Mouse (Mus musculus) stomach, embryonic 15.5 days (tissue): ENCODE results near the gene Stxbp3. TPM values are rescaled to one million over a fixed set of nuclear protein-coding genes. Genes with fewer than 3 reads are reported as not detected.
"Not testable (repeated sequence)": the region's sequence is repeated elsewhere in the genome, so short reads cannot be mapped to it uniquely, and the experiment has no call there.

Experiments used
- ATAC-seq: fragments of 200-750 bp; cut with Nextera tagmentation; 2 replicates; pipeline ENCODE4 v1.8.0; 2017; ENCODE audit warnings: low read depth, moderate number of reproducible peaks, moderate TSS enrichment; ENCODE audit not compliant: insufficient read depth, low FRiP score
- H3K27ac ChIP-seq: fragments of 300-500 bp; sonication (generic); 2 replicates; pipeline ENCODE4 v1.5.1; 2015; ENCODE audit warnings: mild to moderate bottlenecking, inconsistent platforms
- H3K27me3 ChIP-seq: fragments of 300-500 bp; sonication (generic); replicated peaks from 2 replicates; pipeline ENCODE4 v1.6.1; 2015; ENCODE audit warnings: inconsistent platforms
- H3K36me3 ChIP-seq: fragments of 300-500 bp; sonication (generic); 2 replicates; pipeline ENCODE4 v1.6.1; 2015; ENCODE audit warnings: inconsistent platforms
- H3K4me1 ChIP-seq: fragments of 300-500 bp; sonication (generic); 2 replicates; pipeline ENCODE4 v1.6.1; 2015; ENCODE audit warnings: inconsistent platforms
- H3K4me2 ChIP-seq: fragments of 300-500 bp; sonication (generic); 2 replicates; pipeline ENCODE4 v1.6.1; 2015; ENCODE audit warnings: mild to moderate bottlenecking, inconsistent platforms
- H3K4me3 ChIP-seq: fragments of 300-500 bp; sonication (generic); replicated peaks from 2 replicates; pipeline ENCODE4 v1.5.1; 2015; ENCODE audit warnings: inconsistent platforms
- H3K9ac ChIP-seq: fragments of 300-500 bp; sonication (generic); 2 replicates; pipeline ENCODE4 v1.6.1; 2015; ENCODE audit warnings: inconsistent platforms
- H3K9me3 ChIP-seq: fragments of 300-500 bp; sonication (generic); 2 replicates; pipeline ENCODE4 v1.6.1; 2016; ENCODE audit warnings: inconsistent platforms
- WGBS: fragments of 180-500 bp; shearing (Covaris S2); methylation state at CpG from one replicate; pipeline ENCODE4 v1.1.7; 2015; 5-methylcytosine and 5-hydroxymethylcytosine counted together
- polyA plus RNA-seq: library from polyadenylated mRNA; unstranded; fragments of >200 nt; fragmentation: Nextera tagmentation; extraction: Ambion mirVana; gene quantifications from 2 replicates; pipeline ENCODE4 v1.2.1, GENCODE M21; 2015

Gene Stxbp3
- polyA plus RNA-seq, 1 experiment from 2014 or later = 40.3 TPM

- WGBS = 73% methylated on average over 7 of the region's 7 CpGs
- Histone ChIP-seq H3K9me3 (no peaks in the 10 kb centered on the region), H3K9ac (no peak overlapping the region), H3K4me3 (0 out of 2 replicates have a peak overlapping the region, but pooled peaks have one; percentile 8), H3K4me1 (peaks cover 10% of the 10 kb centered on the region; the same call in 1 of the 2 replicates), H3K36me3 (no peaks in the 10 kb centered on the region; the same call in none of the 2 replicates), H3K27ac (no peak overlapping the region), H3K27me3 (no peaks in the 10 kb centered on the region), H3K4me2 (peak overlapping the region; percentile 60)
- ATAC-seq = no peak
Measured at GRCm38 (mm10) chr3:108838980-108839379, 1.3 kb downstream of the Stxbp3 start.

- Histone ChIP-seq H3K9ac (no peak overlapping the region), H3K4me3 (no peak overlapping the region), H3K4me1 (peaks cover 10% of the 10 kb centered on the region; the same call in 1 of the 2 replicates), H3K27me3 (no peaks in the 10 kb centered on the region), H3K27ac (no peak overlapping the region), H3K36me3 (no peaks in the 10 kb centered on the region; the same call in none of the 2 replicates), H3K9me3 (no peaks in the 10 kb centered on the region), H3K4me2 (no peak overlapping the region)
- WGBS = 90% methylated on average over 6 of the region's 6 CpGs
- no peak for ATAC-seq
Measured at GRCm38 (mm10) chr3:108836931-108837330, 3.4 kb downstream of the Stxbp3 start.

DNA sequence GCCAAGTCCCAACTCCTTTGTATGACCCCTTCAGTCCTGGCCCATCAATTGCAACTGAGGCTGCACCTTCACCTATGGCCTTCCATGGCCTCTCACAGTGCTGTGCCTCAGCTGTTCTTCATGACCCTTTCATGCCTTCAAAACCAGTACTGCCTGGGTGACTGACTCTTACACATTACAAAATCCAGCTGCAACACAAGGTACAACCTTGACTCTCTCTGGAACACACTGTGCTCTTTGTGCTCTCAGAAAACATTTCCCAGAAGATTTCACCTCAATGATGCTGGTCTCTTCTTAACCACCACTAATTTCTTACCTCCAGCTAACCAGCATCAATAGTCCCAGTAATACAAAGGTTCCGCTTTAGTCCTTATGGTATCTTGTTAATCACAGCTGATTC, 6.6 kb downstream of the Stxbp3 start:
- not testable (repeated sequence) for H3K27me3 ChIP-seq, H3K4me1 ChIP-seq, H3K9me3 ChIP-seq, H3K27ac ChIP-seq, H3K4me3 ChIP-seq, H3K4me2 ChIP-seq, H3K36me3 ChIP-seq, ATAC-seq, H3K9ac ChIP-seq
- 96% methylated on average over 1 of the region's 1 CpGs for WGBS

- no peak overlapping the region for H3K4me3 ChIP-seq
- H3K27ac ChIP-seq = no peak overlapping the region
- no peaks in the 10 kb centered on the region for H3K9me3 ChIP-seq
- H3K4me1 ChIP-seq = no peaks in the 10 kb centered on the region
- peaks cover 8% of the 10 kb centered on the region for H3K36me3 ChIP-seq
- no peak overlapping the region for H3K4me2 ChIP-seq
- H3K27me3 ChIP-seq = no peaks in the 10 kb centered on the region
- WGBS = 87% methylated on average over 6 of the region's 6 CpGs
- H3K9ac ChIP-seq = no peak overlapping the region
- no peak for ATAC-seq
Measured at GRCm38 (mm10) chr3:108831750-108832149, 8.6 kb downstream of the Stxbp3 start.

DNA sequence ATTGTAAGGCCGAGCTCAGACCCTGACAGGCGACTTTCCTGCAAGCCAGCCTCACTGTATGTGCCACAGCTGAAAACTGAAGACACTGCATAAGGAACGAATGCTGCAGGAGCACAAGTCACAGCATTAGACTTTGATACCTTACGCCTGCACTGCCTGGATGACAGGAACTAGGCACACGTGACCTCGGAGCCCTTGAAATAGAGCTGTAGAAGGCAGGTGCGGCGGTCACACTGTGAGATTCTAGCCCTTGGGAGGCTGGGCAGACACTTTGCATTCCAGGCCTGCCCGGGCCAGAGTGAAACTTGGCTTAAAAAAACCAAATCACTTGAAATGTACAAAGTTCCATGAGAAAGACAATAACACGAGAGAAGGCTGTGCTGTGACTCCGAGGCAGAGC, 9.8 kb downstream of the Stxbp3 start:
- H3K27ac ChIP-seq = no peak overlapping the region
- no peak overlapping the region for H3K9ac ChIP-seq
- WGBS = 78% methylated on average over 11 of the region's 11 CpGs
- ATAC-seq = no peak; the same call in 1 of the 2 replicates
- H3K36me3 ChIP-seq = peaks cover 8% of the 10 kb centered on the region
- H3K4me3 ChIP-seq = no peak overlapping the region
- no peak overlapping the region for H3K4me2 ChIP-seq
- H3K4me1 ChIP-seq = no peaks in the 10 kb centered on the region
- H3K9me3 ChIP-seq = no peaks in the 10 kb centered on the region
- H3K27me3 ChIP-seq = no peaks in the 10 kb centered on the region

GRCm38 (mm10) chr3:108815631-108816030, 24.7 kb downstream of the Stxbp3 start:
- 59% methylated on average over 4 of the region's 4 CpGs for WGBS
- no peak for ATAC-seq
- H3K36me3 ChIP-seq = peaks cover 9% of the 10 kb centered on the region; the same call in 1 of the 2 replicates

GRCm38 (mm10) chr3:108810747-108811263, 29.5 kb downstream of the Stxbp3 start:
- Histone ChIP-seq H3K36me3 (0 out of 2 replicates have a peak, but pooled peaks cover 3% of the 10 kb centered on the region), H3K27ac (no peak overlapping the region), H3K27me3 (no peaks in the 10 kb centered on the region), H3K4me3 (no peak overlapping the region), H3K9ac (no peak overlapping the region), H3K9me3 (no peaks in the 10 kb centered on the region), H3K4me2 (no peak overlapping the region), H3K4me1 (no peaks in the 10 kb centered on the region; the same call in 1 of the 2 replicates)
- whole genome bisulfite sequencing = 72% methylated on average over 4 of the region's 4 CpGs
- ATAC-seq = no peak

More at GRCm38 (mm10) chr3:108815631-108816030, 24.7 kb downstream of the Stxbp3 start:
- no peak overlapping the region for H3K27ac ChIP-seq
- H3K9ac ChIP-seq = no peak overlapping the region
- no peaks in the 10 kb centered on the region for H3K9me3 ChIP-seq
- no peak overlapping the region for H3K4me3 ChIP-seq
- H3K27me3 ChIP-seq = no peaks in the 10 kb centered on the region
- no peak overlapping the region for H3K4me2 ChIP-seq
- no peaks in the 10 kb centered on the region for H3K4me1 ChIP-seq

- H3K4me1 ChIP-seq = no peaks in the 10 kb centered on the region; the same call in 1 of the 2 replicates
- WGBS = 86% methylated on average over 5 of the region's 5 CpGs
- no peaks in the 10 kb centered on the region for H3K9me3 ChIP-seq
- H3K4me3 ChIP-seq = no peak overlapping the region
- ATAC-seq = no peak
- H3K27me3 ChIP-seq = no peaks in the 10 kb centered on the region
- no peak overlapping the region for H3K9ac ChIP-seq
- H3K4me2 ChIP-seq = no peak overlapping the region
- peaks cover 28% of the 10 kb centered on the region for H3K36me3 ChIP-seq
- H3K27ac ChIP-seq = no peak overlapping the region
Measured at GRCm38 (mm10) chr3:108805622-108806021, 34.7 kb downstream of the Stxbp3 start.

DNA sequence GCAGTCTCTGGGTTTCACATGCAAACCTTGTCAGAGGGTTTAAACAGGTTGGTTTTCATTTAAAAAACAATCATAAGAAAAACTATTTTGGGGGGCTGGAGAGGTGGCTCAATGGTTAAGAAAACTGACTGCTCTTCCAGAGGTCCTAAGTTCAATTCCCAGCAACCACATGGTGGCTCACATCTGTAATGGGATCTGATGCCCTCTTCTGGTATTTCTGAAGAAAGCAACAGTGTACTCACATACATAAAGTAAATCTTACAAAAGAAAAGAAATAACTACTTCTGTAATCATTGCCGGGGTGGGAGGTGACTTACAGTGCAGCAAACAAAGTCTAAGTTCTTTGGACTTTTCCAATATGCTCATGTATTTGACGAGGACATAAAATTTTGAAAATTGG, 42.0 kb downstream of the Stxbp3 start:
- Histone ChIP-seq H3K9ac (no peak overlapping the region), H3K4me3 (no peak overlapping the region), H3K4me1 (no peaks in the 10 kb centered on the region), H3K4me2 (no peak overlapping the region), H3K27ac (no peak overlapping the region), H3K27me3 (no peaks in the 10 kb centered on the region), H3K36me3 (peaks cover 51% of the 10 kb centered on the region), H3K9me3 (no peaks in the 10 kb centered on the region)
- no peak for ATAC-seq
- WGBS = 78% methylated on average over 2 of the region's 2 CpGs

DNA sequence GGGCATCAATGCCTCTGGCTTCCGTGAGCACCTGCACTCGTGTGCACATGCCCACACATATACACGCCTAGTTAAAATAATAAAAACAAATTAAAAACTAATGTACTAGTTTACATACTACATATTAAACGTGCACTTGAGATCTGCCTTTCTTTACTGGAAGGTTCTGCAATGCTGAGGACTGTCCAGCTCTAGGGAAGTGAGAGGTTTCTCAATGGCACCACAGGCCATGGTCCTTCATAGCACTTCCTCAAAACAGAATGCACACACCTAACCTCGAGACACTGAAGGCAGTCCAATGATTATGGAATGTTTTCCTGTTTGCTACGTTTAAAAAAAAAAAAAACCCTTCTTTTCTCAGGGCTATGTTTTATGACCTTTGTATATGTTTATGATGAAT, 42.6 kb downstream of the Stxbp3 start:
- Histone ChIP-seq H3K9me3 (no peaks in the 10 kb centered on the region), H3K36me3 (peaks cover 46% of the 10 kb centered on the region), H3K27ac (no peak overlapping the region), H3K27me3 (no peaks in the 10 kb centered on the region), H3K4me1 (no peaks in the 10 kb centered on the region), H3K4me2 (no peak overlapping the region), H3K4me3 (no peak overlapping the region), H3K9ac (no peak overlapping the region)
- WGBS = 85% methylated on average over 6 of the region's 6 CpGs
- no peak for ATAC-seq

DNA sequence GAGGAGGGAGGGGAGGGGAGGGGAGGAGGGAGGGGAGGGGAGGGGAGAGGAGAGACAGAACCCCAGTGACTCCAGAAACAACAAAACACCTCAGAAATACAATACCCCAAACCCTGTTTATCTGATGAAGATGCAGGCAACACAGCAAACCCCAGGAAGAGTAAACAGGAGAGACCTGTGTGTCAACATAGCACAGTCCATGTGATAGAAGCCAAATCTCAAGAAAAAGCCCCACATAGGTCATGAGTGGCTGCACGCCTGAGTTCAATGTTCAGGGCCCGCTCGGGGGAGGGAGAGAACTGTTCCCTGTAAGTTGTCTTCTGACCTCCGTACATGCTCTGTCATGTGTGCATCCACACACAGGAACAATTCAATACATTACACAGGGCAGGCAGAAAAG, 43.9 kb downstream of the Stxbp3 start:
- H3K36me3 ChIP-seq = peaks cover 40% of the 10 kb centered on the region

GRCm38 (mm10) chr3:108795554-108796299, 44.6 kb downstream of the Stxbp3 start:
- Histone ChIP-seq H3K27ac (no peak overlapping the region), H3K36me3 (peaks cover 36% of the 10 kb centered on the region), H3K4me2 (no peak overlapping the region), H3K27me3 (no peaks in the 10 kb centered on the region), H3K9ac (no peak overlapping the region), H3K4me3 (no peak overlapping the region), H3K4me1 (no peaks in the 10 kb centered on the region), H3K9me3 (no peaks in the 10 kb centered on the region)
- 90% methylated on average over 7 of the region's 7 CpGs for WGBS
- ATAC-seq = no peak

More for the DNA sequence above, 43.9 kb downstream of the Stxbp3 start:
- Histone ChIP-seq H3K4me1 (no peaks in the 10 kb centered on the region), H3K9me3 (no peaks in the 10 kb centered on the region), H3K27me3 (no peaks in the 10 kb centered on the region), H3K4me2 (no peak overlapping the region), H3K9ac (no peak overlapping the region), H3K4me3 (no peak overlapping the region), H3K27ac (no peak overlapping the region)
- 92% methylated on average over 4 of the region's 4 CpGs for WGBS
- ATAC-seq = no peak
